Mouse (Mus musculus) lung, embryonic 15.5 days (tissue): ENCODE measurements around the gene Slc6a16. TPM values are rescaled to one million over a fixed set of nuclear protein-coding genes. Genes with fewer than 3 reads are reported as not detected.
"Not testable (repeated sequence)": the region's sequence is repeated elsewhere in the genome, so short reads cannot be mapped to it uniquely, and the experiment has no call there.

Experiments
- ATAC-seq: fragments of 200-750 bp; cut with Nextera tagmentation; 2 replicates; pipeline ENCODE4 v1.8.0; 2017; ENCODE audit warnings: moderate number of reproducible peaks, borderline replicate concordance; ENCODE audit not compliant: low FRiP score, low TSS enrichment; ENCODE audit errors: extremely low read depth
- H3K27ac ChIP-seq: fragments of 300-500 bp; sonication (generic); 2 replicates; pipeline ENCODE4 v1.5.1; 2015; ENCODE audit warnings: moderate library complexity, mild to moderate bottlenecking, inconsistent platforms
- H3K27me3 ChIP-seq: fragments of 300-500 bp; sonication (generic); 2 replicates; pipeline ENCODE4 v1.6.1; 2015; ENCODE audit warnings: inconsistent platforms
- H3K36me3 ChIP-seq: fragments of 300-500 bp; sonication (generic); 2 replicates; pipeline ENCODE4 v1.6.1; 2015; ENCODE audit warnings: inconsistent platforms
- H3K4me1 ChIP-seq: fragments of 300-500 bp; sonication (generic); 2 replicates; pipeline ENCODE4 v1.6.1; 2015; ENCODE audit warnings: inconsistent platforms
- H3K4me2 ChIP-seq: fragments of 300-500 bp; sonication (generic); 2 replicates; pipeline ENCODE4 v1.6.1; 2015; ENCODE audit warnings: inconsistent platforms, mild to moderate bottlenecking, moderate library complexity
- H3K4me3 ChIP-seq: fragments of 300-500 bp; sonication (generic); 2 replicates; pipeline ENCODE4 v1.5.1; 2015; ENCODE audit warnings: mild to moderate bottlenecking, inconsistent platforms
- H3K9ac ChIP-seq: fragments of 300-500 bp; sonication (generic); 2 replicates; pipeline ENCODE4 v1.6.1; 2015; ENCODE audit warnings: inconsistent platforms
- H3K9me3 ChIP-seq: fragments of 300-500 bp; sonication (generic); 2 replicates; pipeline ENCODE4 v1.6.1; 2016; ENCODE audit warnings: inconsistent platforms
- WGBS: fragments of 180-500 bp; shearing (Covaris S2); methylation state at CpG from one replicate; pipeline ENCODE4 v1.1.7; 2015; 5-methylcytosine and 5-hydroxymethylcytosine counted together
- polyA plus RNA-seq: library from polyadenylated mRNA; unstranded; fragments of >200 nt; fragmentation: Nextera tagmentation; extraction: Ambion mirVana; gene quantifications from 2 replicates; pipeline ENCODE4 v1.2.1, GENCODE M21; 2015

Slc6a16 gene
- polyA plus RNA-seq, 1 experiment from 2014 or later, result 0.16 TPM

DNA sequence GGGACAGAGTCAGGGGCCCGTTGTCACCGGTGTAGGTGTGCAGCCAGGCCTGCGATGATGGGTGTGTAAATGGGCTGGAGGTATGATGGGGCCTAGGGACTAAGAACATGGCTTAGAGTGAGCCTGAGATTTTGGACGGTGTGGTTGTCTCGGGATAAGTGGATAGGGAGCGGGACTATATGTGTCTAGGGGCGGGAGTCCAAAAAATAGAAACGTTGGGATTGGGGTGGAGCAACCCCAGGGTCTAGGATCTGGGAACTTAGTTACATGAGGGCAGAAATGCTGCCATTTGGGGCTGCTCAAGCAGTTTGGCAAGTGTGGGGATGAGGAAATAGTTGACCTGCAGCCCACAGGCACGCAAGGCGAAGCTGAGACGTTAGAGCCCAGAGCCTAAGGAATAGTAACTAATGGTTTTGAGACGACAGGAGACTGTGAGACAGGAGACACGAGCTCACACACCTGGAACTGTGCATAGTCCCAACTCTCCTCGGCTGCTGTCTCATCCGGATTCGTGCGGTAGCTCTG, 5.2 kb upstream of the Slc6a16 start:
- Histone ChIP-seq H3K36me3 (peaks cover 25% of the 10 kb centered on the region), H3K27me3 (no peaks in the 10 kb centered on the region), H3K4me1 (peaks cover 40% of the 10 kb centered on the region), H3K4me3 (peak overlapping the region; percentile 27), H3K9me3 (no peaks in the 10 kb centered on the region), H3K27ac (peak overlapping the region; percentile 38; the same call in 1 of the 2 replicates), H3K9ac (no peak overlapping the region), H3K4me2 (peak overlapping the region; percentile 58)
- WGBS, result 39% methylated on average over 17 of the region's 17 CpGs
- ATAC-seq, result 0 out of 2 replicates have a peak, but pooled peaks have one; percentile 2

DNA sequence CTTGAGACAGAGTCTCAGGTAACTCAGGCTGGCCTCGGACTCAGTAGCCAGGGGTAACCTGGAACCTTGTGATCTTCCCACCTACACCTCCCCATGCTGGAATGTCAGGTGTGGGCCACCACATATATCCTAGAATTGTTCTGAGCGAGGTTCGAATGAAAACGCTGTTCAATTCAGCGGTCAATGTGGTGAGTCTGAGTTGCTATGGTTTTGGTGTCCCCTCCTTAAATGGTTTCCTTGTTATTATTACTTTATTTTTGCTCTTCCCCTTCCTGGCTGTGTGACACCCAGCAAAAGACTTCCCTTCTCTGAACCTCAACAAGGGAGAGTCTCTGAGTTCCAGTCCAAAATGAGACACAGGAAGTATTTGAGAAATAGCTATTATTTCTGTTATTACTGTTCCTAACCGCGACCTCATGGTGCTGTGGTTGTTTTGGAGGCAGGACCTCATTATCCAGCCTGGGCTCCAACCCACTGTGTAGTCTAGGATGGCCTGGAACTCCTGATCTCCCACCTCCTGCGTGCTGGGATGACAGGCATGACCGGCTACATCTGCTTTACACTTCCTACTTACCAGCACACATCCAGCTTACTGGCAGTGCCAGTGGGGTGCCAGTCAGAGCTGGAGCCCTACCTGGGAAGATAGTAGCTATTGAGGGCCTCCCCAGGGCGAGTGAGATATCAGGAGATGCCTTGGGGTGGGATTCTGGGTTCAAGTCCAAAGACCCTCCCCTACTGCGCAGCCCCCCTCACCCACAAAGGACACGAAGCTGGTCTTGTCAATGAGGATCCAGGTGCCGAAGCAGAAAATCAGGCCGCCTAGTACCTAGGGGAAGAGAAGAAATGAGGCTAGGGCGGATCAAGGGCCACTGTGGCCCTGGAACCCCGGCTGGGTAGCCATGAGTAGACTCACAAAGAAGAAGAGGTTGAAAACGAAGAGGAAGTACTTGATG, 2.9 kb upstream of the Slc6a16 start:
- H3K27me3 ChIP-seq, result no peaks in the 10 kb centered on the region
- H3K4me3 ChIP-seq, result no peak overlapping the region
- 74% methylated on average over 17 of the region's 17 CpGs for WGBS
- H3K9me3 ChIP-seq, result no peaks in the 10 kb centered on the region
- no peak for ATAC-seq
- H3K4me2 ChIP-seq, result no peak overlapping the region; the same call in 1 of the 2 replicates
- no peak overlapping the region for H3K27ac ChIP-seq
- H3K9ac ChIP-seq, result no peak overlapping the region
- peaks cover 44% of the 10 kb centered on the region for H3K4me1 ChIP-seq
- H3K36me3 ChIP-seq, result peaks cover 2% of the 10 kb centered on the region

DNA sequence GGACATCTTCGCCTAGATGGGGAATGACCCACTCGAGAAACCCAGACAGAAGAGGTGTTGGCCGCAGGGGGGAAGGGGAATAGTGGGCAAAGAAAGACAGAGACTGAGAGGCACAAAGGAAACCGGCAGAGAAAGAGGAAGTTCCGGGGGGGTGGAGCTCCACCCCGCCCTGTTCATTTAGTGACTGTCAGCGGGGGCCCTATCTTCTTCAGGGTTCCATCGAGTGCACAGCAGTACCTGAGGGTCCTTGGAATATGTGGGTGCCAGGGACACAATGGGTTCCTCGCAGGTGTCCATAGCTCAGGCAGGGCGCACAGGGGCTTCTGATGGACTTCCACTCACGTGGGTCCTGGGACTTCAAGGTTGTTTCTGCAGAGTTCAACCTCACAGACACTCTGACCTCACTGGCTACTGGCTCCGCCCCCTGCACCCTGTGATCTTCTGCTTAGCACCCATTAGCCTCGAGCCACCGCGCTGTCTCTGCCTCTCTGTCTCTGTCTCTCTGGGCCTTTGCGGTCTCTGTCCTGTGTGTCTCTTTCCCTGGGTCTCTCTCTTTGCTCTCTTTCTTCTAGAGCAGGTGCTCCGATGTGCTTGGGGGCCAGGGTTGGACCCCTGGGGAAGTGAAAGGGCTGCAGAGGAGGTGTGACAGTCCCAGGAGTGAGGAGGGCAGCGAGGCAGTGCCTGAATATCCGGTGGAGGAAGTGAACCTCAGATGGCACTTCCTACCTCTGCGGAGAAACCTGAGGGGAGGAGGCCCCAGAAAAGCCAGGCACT, 2.0 kb upstream of the Slc6a16 start, which contains the start of gene Cd37:
Gene Cd37 (minus strand): TSS at position 393 of the 774 bp plus-strand sequence.
- H3K27me3 ChIP-seq, result no peaks in the 10 kb centered on the region
- H3K9ac ChIP-seq, result no peak within 1 kb of the TSS
- H3K27ac ChIP-seq, result no peak within 1 kb of the TSS
- no peak within 1 kb of the TSS for H3K4me3 ChIP-seq
- no peaks in the 10 kb centered on the region for H3K9me3 ChIP-seq
- peaks cover 35% of the 10 kb centered on the region for H3K4me1 ChIP-seq
- 28% methylated on average over 20 of the region's 20 CpGs for WGBS
- H3K36me3 ChIP-seq, result no peaks in the 10 kb centered on the region
- H3K4me2 ChIP-seq, result no peak within 1 kb of the TSS; the same call in 1 of the 2 replicates
- no peak for ATAC-seq

- Histone ChIP-seq H3K4me2 (no peak overlapping the region), H3K27ac (no peak overlapping the region), H3K9ac (no peak overlapping the region), H3K27me3 (no peaks in the 10 kb centered on the region), H3K9me3 (no peaks in the 10 kb centered on the region), H3K36me3 (no peaks in the 10 kb centered on the region), H3K4me3 (no peak overlapping the region), H3K4me1 (peaks cover 23% of the 10 kb centered on the region)
- WGBS, result 79% methylated on average over 7 of the region's 7 CpGs
- ATAC-seq, result no peak
Observed at GRCm38 (mm10) chr7:45240109-45240508, 776 bp upstream of the Slc6a16 start.

GRCm38 (mm10) chr7:45241389-45241749, 484 bp downstream of the Slc6a16 start:
- no peak overlapping the region; the same call in 1 of the 2 replicates for H3K4me3 ChIP-seq
- no peaks in the 10 kb centered on the region for H3K9me3 ChIP-seq
- H3K27me3 ChIP-seq, result no peaks in the 10 kb centered on the region
- 78% methylated on average over 6 of the region's 6 CpGs for WGBS
- no peak overlapping the region for H3K27ac ChIP-seq
- H3K4me2 ChIP-seq, result peak overlapping the region; percentile 43
- H3K9ac ChIP-seq, result no peak overlapping the region
- ATAC-seq, result no peak
- H3K36me3 ChIP-seq, result no peaks in the 10 kb centered on the region
- peaks cover 16% of the 10 kb centered on the region; the same call in 1 of the 2 replicates for H3K4me1 ChIP-seq

- Histone ChIP-seq H3K9me3 (no peaks in the 10 kb centered on the region), H3K27me3 (no peaks in the 10 kb centered on the region), H3K27ac (no peak overlapping the region), H3K4me3 (no peak overlapping the region), H3K9ac (no peak overlapping the region), H3K4me2 (no peak overlapping the region), H3K36me3 (no peaks in the 10 kb centered on the region), H3K4me1 (no peaks in the 10 kb centered on the region)
- no peak for ATAC-seq
- 44% methylated on average over 3 of the region's 3 CpGs for WGBS
Observed at GRCm38 (mm10) chr7:45247666-45248065, 6.8 kb downstream of the Slc6a16 start.

DNA sequence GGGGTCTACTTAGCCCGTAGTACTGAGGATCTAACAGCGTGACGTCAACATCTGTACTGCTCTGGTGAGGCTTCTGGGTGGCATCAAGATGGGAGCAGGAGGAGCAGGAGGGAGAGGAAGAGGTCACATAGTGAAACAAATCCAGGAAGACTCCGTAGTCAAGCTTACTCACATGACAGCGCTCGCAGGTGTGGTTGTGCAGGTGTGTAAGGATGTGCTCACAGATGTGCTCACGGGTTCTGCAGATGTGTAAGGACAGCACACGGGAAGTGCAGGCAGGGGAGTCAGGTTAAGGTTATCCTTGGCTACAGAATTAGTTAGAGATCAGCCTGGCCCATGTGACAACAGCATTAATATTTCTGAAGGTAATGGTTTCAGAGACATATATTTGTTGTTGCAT, 12.9 kb downstream of the Slc6a16 start:
- 76% methylated on average over 8 of the region's 8 CpGs for WGBS
- Histone ChIP-seq H3K4me2 (no peak overlapping the region), H3K9ac (no peak overlapping the region), H3K4me1 (no peaks in the 10 kb centered on the region), H3K36me3 (no peaks in the 10 kb centered on the region), H3K4me3 (no peak overlapping the region), H3K27ac (no peak overlapping the region), H3K27me3 (no peaks in the 10 kb centered on the region), H3K9me3 (no peaks in the 10 kb centered on the region)
- no peak for ATAC-seq

DNA sequence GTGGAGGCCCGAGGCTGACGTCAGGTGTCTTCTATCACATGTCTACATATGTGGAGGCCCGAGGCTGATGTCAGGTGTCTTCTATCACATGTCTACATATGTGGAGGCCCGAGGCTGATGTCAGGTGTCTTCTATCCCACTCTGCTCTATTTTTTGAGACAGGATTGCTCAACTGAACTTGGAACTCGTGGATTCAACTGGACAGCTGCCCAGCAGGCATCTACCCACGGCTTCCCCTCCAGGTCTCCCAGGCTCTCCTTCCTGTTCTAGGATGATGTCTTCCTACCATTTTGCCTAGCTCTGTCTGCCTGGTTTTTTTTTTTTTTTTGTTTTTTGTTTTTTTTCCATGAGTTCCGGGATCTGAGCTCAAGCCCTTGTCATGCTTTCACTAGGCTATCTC, 14.9 kb downstream of the Slc6a16 start:
- H3K27me3 ChIP-seq, H3K9me3 ChIP-seq, H3K4me2 ChIP-seq, H3K4me3 ChIP-seq, ATAC-seq, H3K9ac ChIP-seq, H3K27ac ChIP-seq, H3K36me3 ChIP-seq, H3K4me1 ChIP-seq: not testable (repeated sequence)
- WGBS, result 49% methylated on average over 7 of the region's 7 CpGs

DNA sequence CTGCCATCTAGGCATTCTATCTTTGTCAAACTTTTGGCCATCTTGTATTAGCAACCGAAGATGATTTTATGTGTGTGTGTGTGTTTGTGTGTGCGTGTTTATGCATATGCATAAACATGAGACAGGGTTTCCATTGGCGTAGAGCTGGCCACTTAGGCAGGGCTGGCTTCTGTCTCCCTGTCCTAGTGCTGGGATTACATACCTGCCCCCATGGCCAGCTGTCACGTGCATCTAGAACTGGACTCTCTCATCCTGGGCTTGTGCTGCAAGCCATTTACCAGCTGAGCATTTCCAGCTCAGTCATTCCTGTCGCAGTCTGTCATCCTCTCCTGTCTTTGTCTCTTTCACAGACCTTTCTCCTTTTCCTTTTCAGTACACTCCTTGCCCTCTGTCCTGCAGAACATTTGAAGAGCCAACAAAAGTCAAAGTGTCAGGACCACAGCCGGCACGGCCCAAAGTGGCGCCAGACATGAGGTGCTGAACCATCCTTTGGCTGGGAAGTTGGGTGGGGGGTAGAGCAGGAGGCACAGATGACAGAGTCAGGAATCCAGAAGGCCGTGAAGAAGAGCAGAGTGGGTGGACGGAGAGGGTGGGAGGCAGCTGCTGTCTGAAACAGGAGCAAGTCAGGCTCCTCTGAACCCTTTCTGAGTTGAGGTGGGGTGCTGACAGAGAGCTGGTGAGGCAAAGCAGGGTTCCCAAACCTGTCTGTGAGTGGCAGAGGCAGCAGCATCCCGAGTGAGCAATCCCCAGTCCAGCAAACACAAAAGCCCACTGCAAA, 16.4 kb downstream of the Slc6a16 start:
- H3K4me3 ChIP-seq, result no peak overlapping the region
- no peaks in the 10 kb centered on the region for H3K36me3 ChIP-seq
- 49% methylated on average over 11 of the region's 11 CpGs for WGBS
- no peak overlapping the region for H3K4me2 ChIP-seq
- H3K9me3 ChIP-seq, result no peaks in the 10 kb centered on the region
- 0 out of 2 replicates have a peak, but pooled peaks cover under 1% of the 10 kb centered on the region for H3K4me1 ChIP-seq
- no peak for ATAC-seq
- H3K27ac ChIP-seq, result no peak overlapping the region
- 0 out of 2 replicates have a peak, but pooled peaks cover 6% of the 10 kb centered on the region for H3K27me3 ChIP-seq
- no peak overlapping the region for H3K9ac ChIP-seq

GRCm38 (mm10) chr7:45259281-45259680, 18.4 kb downstream of the Slc6a16 start:
- H3K27ac ChIP-seq, result no peak overlapping the region
- no peak overlapping the region for H3K4me3 ChIP-seq
- no peaks in the 10 kb centered on the region for H3K36me3 ChIP-seq
- ATAC-seq, result no peak
- no peak overlapping the region for H3K4me2 ChIP-seq
- 85% methylated on average over 8 of the region's 8 CpGs for WGBS
- H3K4me1 ChIP-seq, result peaks cover 7% of the 10 kb centered on the region
- no peak overlapping the region for H3K9ac ChIP-seq
- H3K27me3 ChIP-seq, result 0 out of 2 replicates have a peak, but pooled peaks cover 6% of the 10 kb centered on the region
- no peaks in the 10 kb centered on the region for H3K9me3 ChIP-seq

DNA sequence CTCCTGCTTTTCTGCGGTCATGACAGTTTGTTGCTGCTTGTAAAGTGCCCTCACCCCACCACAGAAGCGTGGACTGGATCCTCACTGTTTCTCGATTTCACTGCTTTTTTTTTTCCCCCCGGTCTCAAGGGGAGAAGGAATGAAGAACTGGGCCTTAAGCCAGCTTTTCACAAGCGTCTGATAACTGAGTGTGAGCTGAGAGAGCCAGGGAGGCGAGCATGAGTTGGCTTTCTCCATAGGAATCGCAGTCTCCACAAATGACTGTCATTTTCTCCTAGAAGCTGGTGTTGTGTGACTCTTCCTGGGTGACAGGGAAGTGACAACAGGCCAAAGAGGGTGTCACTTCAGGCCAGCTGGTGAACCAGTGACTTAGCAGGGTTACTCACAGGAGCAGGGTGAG, 21.4 kb downstream of the Slc6a16 start:
- no peaks in the 10 kb centered on the region for H3K36me3 ChIP-seq
- H3K9me3 ChIP-seq, result no peaks in the 10 kb centered on the region
- 23% methylated on average over 7 of the region's 7 CpGs for WGBS
- H3K9ac ChIP-seq, result no peak overlapping the region
- no peak; the same call in 1 of the 2 replicates for ATAC-seq
- H3K27me3 ChIP-seq, result 0 out of 2 replicates have a peak, but pooled peaks cover 6% of the 10 kb centered on the region
- no peak overlapping the region for H3K4me2 ChIP-seq
- H3K27ac ChIP-seq, result no peak overlapping the region
- H3K4me1 ChIP-seq, result peaks cover 7% of the 10 kb centered on the region
- no peak overlapping the region for H3K4me3 ChIP-seq
